Mouse (Mus musculus) midbrain, embryonic 11.5 days (tissue): ENCODE results near the gene Olfr600. TPM values are rescaled to one million over a fixed set of nuclear protein-coding genes. Genes with fewer than 3 reads are reported as not detected.

Experiments used
- polyA plus RNA-seq: library from polyadenylated mRNA; unstranded; fragments of >200 nt; fragmentation: Nextera tagmentation; extraction: Ambion mirVana; gene quantifications from 2 replicates; pipeline ENCODE4 v1.2.1, GENCODE M21; 2014

Olfr600 gene
- polyA plus RNA-seq, 1 experiment from 2014 or later, result not detected

Other genes with a start within 250 kb of the Olfr600 start
- gene Olfr586, start 224.0 kb downstream of the Olfr600 start, polyA plus RNA-seq, result not detected in 2 replicates
- gene Olfr588-ps1, start 208.8 kb downstream of the Olfr600 start, polyA plus RNA-seq, result not detected in 2 replicates
- not detected in 2 replicates for gene Olfr589, start 193.3 kb downstream of the Olfr600 start, polyA plus RNA-seq
- not detected in 2 replicates for gene Olfr591, start 171.3 kb downstream of the Olfr600 start, polyA plus RNA-seq
- gene Olfr592, start 164.9 kb downstream of the Olfr600 start, polyA plus RNA-seq, result not detected in 2 replicates
- not detected in 2 replicates for gene Olfr593, start 137.8 kb downstream of the Olfr600 start, polyA plus RNA-seq
- not detected in 2 replicates for gene Olfr594, start 132.7 kb downstream of the Olfr600 start, polyA plus RNA-seq
- not detected in 2 replicates for gene Usp17ld, start 97.2 kb downstream of the Olfr600 start, polyA plus RNA-seq
- not detected in 2 replicates for gene Olfr596, start 44.0 kb downstream of the Olfr600 start, polyA plus RNA-seq
- gene Olfr597, start 33.4 kb downstream of the Olfr600 start, polyA plus RNA-seq, result not detected in 2 replicates
- gene Olfr598, start 26.1 kb downstream of the Olfr600 start, polyA plus RNA-seq, result not detected in 2 replicates
- not detected in 2 replicates for gene Olfr599, start 13.8 kb downstream of the Olfr600 start, polyA plus RNA-seq
- gene Olfr601, start 13.0 kb upstream of the Olfr600 start, polyA plus RNA-seq, result not detected in 2 replicates
- gene Olfr603, start 36.5 kb upstream of the Olfr600 start, polyA plus RNA-seq, result not detected in 2 replicates
- gene Usp17lc, start 65.4 kb upstream of the Olfr600 start, polyA plus RNA-seq, result not detected in 2 replicates
- not detected in 2 replicates for gene Olfr605, start 95.8 kb upstream of the Olfr600 start, polyA plus RNA-seq
- not detected in 2 replicates for gene Olfr606, start 99.4 kb upstream of the Olfr600 start, polyA plus RNA-seq
- not detected in 2 replicates for gene Olfr607, start 114.5 kb upstream of the Olfr600 start, polyA plus RNA-seq
- gene Olfr608, start 120.2 kb upstream of the Olfr600 start, polyA plus RNA-seq, result not detected in 2 replicates
- not detected in 2 replicates for gene Olfr609, start 148.4 kb upstream of the Olfr600 start, polyA plus RNA-seq
- not detected in 2 replicates for gene Olfr610, start 162.5 kb upstream of the Olfr600 start, polyA plus RNA-seq
- not detected in 2 replicates for gene Olfr611, start 171.2 kb upstream of the Olfr600 start, polyA plus RNA-seq
- gene Olfr612, start 193.0 kb upstream of the Olfr600 start, polyA plus RNA-seq, result not detected in 2 replicates
- gene Olfr613, start 198.4 kb upstream of the Olfr600 start, polyA plus RNA-seq, result not detected in 2 replicates
- gene Olfr615, start 206.4 kb upstream of the Olfr600 start, polyA plus RNA-seq, result not detected in 2 replicates
- gene Olfr616, start 219.5 kb upstream of the Olfr600 start, polyA plus RNA-seq, result not detected in 2 replicates
- gene Olfr617, start 223.4 kb upstream of the Olfr600 start, polyA plus RNA-seq, result not detected in 2 replicates
- not detected in 2 replicates for gene Olfr618, start 240.4 kb upstream of the Olfr600 start, polyA plus RNA-seq